Mouse (Mus musculus): Measurements from ENCODE around the gene Cabp1.

The Cabp1 gene

GRCm38 (mm10) chr5:115208601-115209000 is 14.4 kb upstream of the Cabp1 start:
- no peak for DNase-seq (ENCODE audit: low spot score)

GRCm38 (mm10) chr5:115207892-115208291 is 13.7 kb upstream of the Cabp1 start:
- DNase-seq (ENCODE audit: low spot score) = no peak

GRCm38 (mm10) chr5:115207244-115207643 is 13.1 kb upstream of the Cabp1 start:
- no peak for DNase-seq (ENCODE audit: low spot score)

- DNase-seq (ENCODE audit: low spot score) = no peak
These were observed 10.6 kb upstream of the Cabp1 start for GRCm38 (mm10) chr5:115204562-115205311.

GRCm38 (mm10) chr5:115203735-115204561 is 9.8 kb upstream of the Cabp1 start:
- DNase-seq (ENCODE audit: low spot score) = no peak

- DNase-seq (ENCODE audit: low spot score) = no peak
These were observed 543 bp upstream of the Cabp1 start for GRCm38 (mm10) chr5:115194626-115195221.

GRCm38 (mm10) chr5:115193226-115193625 is 955 bp downstream of the Cabp1 start:
- DNase-seq (ENCODE audit: low spot score) = no peak

GRCm38 (mm10) chr5:115192828-115193195 is 1.4 kb downstream of the Cabp1 start:
- DNase-seq (ENCODE audit: low spot score) = no peak

GRCm38 (mm10) chr5:115191880-115192827 is 2.0 kb downstream of the Cabp1 start:
- DNase-seq (ENCODE audit: low spot score) = no peak

GRCm38 (mm10) chr5:115190081-115190480 is 4.1 kb downstream of the Cabp1 start:
- no peak for DNase-seq (ENCODE audit: low spot score)

- DNase-seq (ENCODE audit: low spot score) = no peak
These were observed 5.4 kb downstream of the Cabp1 start for GRCm38 (mm10) chr5:115188824-115189223.

- DNase-seq (ENCODE audit: low spot score) = peak; percentile 79
These were observed 6.7 kb downstream of the Cabp1 start for GRCm38 (mm10) chr5:115187188-115188131.

- no peak for DNase-seq (ENCODE audit: low spot score)
These were observed 7.7 kb downstream of the Cabp1 start for GRCm38 (mm10) chr5:115186371-115187073.

GRCm38 (mm10) chr5:115184726-115185125 is 9.5 kb downstream of the Cabp1 start:
- DNase-seq (ENCODE audit: low spot score) = no peak

GRCm38 (mm10) chr5:115183482-115183881 is 10.7 kb downstream of the Cabp1 start:
- no peak for DNase-seq (ENCODE audit: low spot score)

- no peak for DNase-seq (ENCODE audit: low spot score)
These were observed 11.3 kb downstream of the Cabp1 start for GRCm38 (mm10) chr5:115182925-115183324.

- DNase-seq (ENCODE audit: low spot score) = no peak
These were observed 12.8 kb downstream of the Cabp1 start for GRCm38 (mm10) chr5:115181248-115181940.

- DNase-seq (ENCODE audit: low spot score) = no peak
These were observed 14.6 kb downstream of the Cabp1 start for GRCm38 (mm10) chr5:115179596-115179995.

- no peak for DNase-seq (ENCODE audit: low spot score)
These were observed 16.3 kb downstream of the Cabp1 start for GRCm38 (mm10) chr5:115177866-115178265.
